Mouse (Mus musculus): ENCODE measurements around the gene Dedd.

DNA sequence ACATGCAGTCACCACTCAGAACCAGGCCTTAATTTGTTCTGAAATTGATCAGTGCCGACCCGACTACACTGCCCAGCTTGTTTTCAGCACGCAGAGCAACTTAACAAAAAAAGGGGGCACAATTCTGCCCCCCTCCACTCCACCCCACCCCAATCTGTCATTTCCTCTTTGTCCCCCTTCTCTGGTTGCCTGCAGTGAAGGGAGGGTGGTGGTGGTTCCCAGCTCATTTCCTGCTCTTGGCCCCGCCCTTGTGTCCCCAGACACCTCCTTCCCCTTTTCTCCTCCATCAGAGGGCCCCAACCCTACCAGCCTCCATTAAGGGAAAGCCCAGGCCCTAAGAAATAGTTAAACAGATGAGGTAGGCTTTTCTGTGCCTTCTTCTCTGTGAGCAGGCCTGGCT is 61.2 kb downstream of the Dedd start:
- TF ChIP-seq CTCF (IDR thresholded peaks at IDR 0.05; ENCODE audit: insufficient read depth, low read depth, low read length): no peak
- TF ChIP-seq POLR2A (IDR thresholded peaks at IDR 0.05; ENCODE audit: insufficient read depth, low read depth, low read length): no peak

All from olfactory bulb, adult 2 months (tissue).